In genomic region chr4:131918026-131918533, GRCm38 (mm10) we compare ENCODE assay signal across 13 mouse cellular contexts. TPM values are rescaled to one million over a fixed set of nuclear protein-coding genes. Genes with fewer than 3 reads are reported as not detected.
DNase-seq lines count a peak whose midpoint lies in the region; ATAC-seq and TF ChIP-seq lines count a peak whose summit lies in the region.
"Had no signal": no experiment of that assay in that cellular context is flagged by ENCODE, and none has a peak within 500 bp of the region (broad histone marks: within the 10 kb centered on the region; RNA-seq: fewer than 3 reads in every experiment).

No protein-coding gene starts in this region.

- H3K27me3 ChIP-seq in heart, adult 2 months (ENCODE audit: control insufficient read depth, insufficient read depth, low read length): no peaks in the 10 kb centered on the region
- H3K27me3 ChIP-seq in kidney, embryonic 15.5 days: peaks cover 64% of the 10 kb centered on the region
- H3K27me3 ChIP-seq in embryonic facial prominence, embryonic 12.5 days: peaks cover 65% of the 10 kb centered on the region
- H3K27me3 ChIP-seq in limb, embryonic 13.5 days: peaks cover 42% of the 10 kb centered on the region

- peaks cover 12% of the 10 kb centered on the region for H3K4me1 ChIP-seq in heart, adult 2 months (ENCODE audit: control insufficient read depth, insufficient read depth, low read length)
- H3K4me1 ChIP-seq in kidney, embryonic 15.5 days: peaks cover 97% of the 10 kb centered on the region
- peaks cover 74% of the 10 kb centered on the region for H3K4me1 ChIP-seq in embryonic facial prominence, embryonic 12.5 days
- peaks cover 86% of the 10 kb centered on the region for H3K4me1 ChIP-seq in limb, embryonic 13.5 days

- TF ChIP-seq CTCF in heart, adult 2 months (IDR thresholded peaks at IDR 0.05): no peak

- TF ChIP-seq POLR2A in heart, adult 2 months (IDR thresholded peaks at IDR 0.05; ENCODE audit: insufficient read depth, low read depth, low read length): no peak

- H3K9me3 ChIP-seq in kidney, embryonic 15.5 days (replicated peaks): no peaks in the 10 kb centered on the region
- no peaks in the 10 kb centered on the region for H3K9me3 ChIP-seq in embryonic facial prominence, embryonic 12.5 days
- no peaks in the 10 kb centered on the region for H3K9me3 ChIP-seq in limb, embryonic 13.5 days
- H3K9me3 ChIP-seq: midbrain, embryonic 15.5 days had no signal

- no peak for ATAC-seq in kidney, embryonic 15.5 days (replicated peaks; ENCODE audit: low FRiP score)
- ATAC-seq in embryonic facial prominence, embryonic 12.5 days (ENCODE audit: insufficient number of reproducible peaks, insufficient read depth, low FRiP score, low TSS enrichment): no peak
- no peak for ATAC-seq in limb, embryonic 13.5 days (ENCODE audit: low FRiP score, low read depth)
- ATAC-seq: forebrain, embryonic 14.5 days; inflammation-experienced regulatory T-cells, adult 6 months; midbrain, embryonic 15.5 days had no signal

- peak overlapping the region; percentile 23 for H3K27ac ChIP-seq in heart, adult 2 months
- peak overlapping the region; percentile 86 for H3K27ac ChIP-seq in kidney, embryonic 15.5 days
- peak overlapping the region; percentile 96 for H3K27ac ChIP-seq in embryonic facial prominence, embryonic 12.5 days
- H3K27ac ChIP-seq in limb, embryonic 13.5 days: peak overlapping the region; percentile 93; the same call in 1 of the 2 replicates
- H3K27ac ChIP-seq: gastrocnemius, adult 2 months; midbrain, embryonic 15.5 days had no signal

- DNase-seq in heart, adult 2 months: no peak
- no peak for DNase-seq in heart, postnatal 10 days
- DNase-seq in kidney, adult 18-20 months: no peak
- no peak for DNase-seq in urinary bladder, postnatal 4 days (ENCODE audit: low spot score in 2 of 2)
- DNase-seq: cerebellum, adult 9-11 months; right cerebral cortex, postnatal 25 days had no signal

- no peak for TF ChIP-seq EP300 in heart, adult 2 months (IDR thresholded peaks at IDR 0.05; ENCODE audit: insufficient read depth, low read depth, low read length)

- peak overlapping the region; percentile 89; the same call in 1 of the 2 replicates for H3K4me2 ChIP-seq in kidney, embryonic 15.5 days
- peak overlapping the region; percentile 86; the same call in 1 of the 2 replicates for H3K4me2 ChIP-seq in embryonic facial prominence, embryonic 12.5 days (replicated peaks)
- H3K4me2 ChIP-seq in limb, embryonic 13.5 days (replicated peaks): peak overlapping the region; percentile 85
- H3K4me2 ChIP-seq: midbrain, embryonic 15.5 days had no signal

- no peaks in the 10 kb centered on the region for H3K36me3 ChIP-seq in heart, adult 2 months (ENCODE audit: control insufficient read depth, insufficient read depth, low read length)
- no peaks in the 10 kb centered on the region for H3K36me3 ChIP-seq in kidney, embryonic 15.5 days
- no peaks in the 10 kb centered on the region for H3K36me3 ChIP-seq in embryonic facial prominence, embryonic 12.5 days
- peaks cover 8% of the 10 kb centered on the region for H3K36me3 ChIP-seq in limb, embryonic 13.5 days
- H3K36me3 ChIP-seq: midbrain, embryonic 15.5 days had no signal

- intact Hi-C loops in heart, adult 2 months (cut with DNase I): loop anchor here (5.0 kb wide), 1 partner anchor 49 kb away; no protein-coding TSS in a partner anchor
- intact Hi-C loops in heart, postnatal 10 days (cut with DNase I): loop anchor here (5.0 kb wide), 2 partner anchors 56 to 159 kb away; partner anchors contain the start of gene Epb41

- no peak overlapping the region for H3K9ac ChIP-seq in heart, adult 2 months (ENCODE audit: low read depth, low read length)
- H3K9ac ChIP-seq in kidney, embryonic 15.5 days: no peak overlapping the region
- H3K9ac ChIP-seq in embryonic facial prominence, embryonic 12.5 days: no peak overlapping the region
- H3K9ac ChIP-seq in limb, embryonic 13.5 days: no peak overlapping the region
- H3K9ac ChIP-seq: midbrain, embryonic 15.5 days had no signal

- H3K4me3 ChIP-seq in heart, adult 2 months: no peak overlapping the region
- no peak overlapping the region for H3K4me3 ChIP-seq in kidney, embryonic 15.5 days (replicated peaks)
- no peak overlapping the region for H3K4me3 ChIP-seq in embryonic facial prominence, embryonic 12.5 days
- H3K4me3 ChIP-seq in limb, embryonic 13.5 days: no peak overlapping the region
- H3K4me3 ChIP-seq: gastrocnemius, adult 2 months; midbrain, embryonic 15.5 days had no signal

- WGBS in heart, adult 2 months: 85% methylated on average over 7 of the region's 7 CpGs
- WGBS in kidney, embryonic 15.5 days: 62% methylated on average over 7 of the region's 7 CpGs
- WGBS in embryonic facial prominence, embryonic 12.5 days: 51% methylated on average over 7 of the region's 7 CpGs
- 58% methylated on average over 7 of the region's 7 CpGs for WGBS in limb, embryonic 13.5 days

- no peaks in the 10 kb centered on the region for H3K79me2 ChIP-seq in heart, adult 2 months (replicated peaks; ENCODE audit: control insufficient read depth, insufficient read depth, low read length)

RNA-seq across cellular contexts. Expression of gene Tmem200b, which starts 3.5 kb away (rescaled TPM):
- total RNA-seq in heart, adult 2 months (2021): 1 to 10 TPM; 7.3 to 7.4 TPM
- 6.9 and 10.4 TPM in 2 replicates for polyA plus RNA-seq in heart, adult 2 months (2012; rRNA removed)
- 10 to 100 TPM; 11.3 to 14.4 TPM for total RNA-seq in heart, postnatal 10 days (2021)
- 1.1 and 1.3 TPM in 2 replicates for polyA plus RNA-seq in kidney, embryonic 15.5 days (2015; fragmentation: Nextera tagmentation; extraction: Ambion mirVana)
- polyA plus RNA-seq in embryonic facial prominence, embryonic 12.5 days (2016; fragmentation: Nextera tagmentation; extraction: Ambion mirVana): 4.7 and 5.5 TPM in 2 replicates
- polyA plus RNA-seq in limb, embryonic 13.5 days (2015; fragmentation: Nextera tagmentation; extraction: Ambion mirVana): 2.5 and 2.6 TPM in 2 replicates
- polyA plus RNA-seq: forebrain, embryonic 14.5 days; inflammation-experienced regulatory T-cells, adult 6 months had no signal

RNA-seq across cellular contexts. Expression of gene Srsf4, which starts 44.7 kb away (rescaled TPM):
- total RNA-seq in heart, adult 2 months (2021): 10 to 100 TPM; 31.9 to 34.9 TPM
- polyA plus RNA-seq in heart, adult 2 months (2012; rRNA removed): 20.4 and 22.4 TPM in 2 replicates
- 10 to 100 TPM; 53.6 to 53.7 TPM for total RNA-seq in heart, postnatal 10 days (2021)
- polyA plus RNA-seq in kidney, embryonic 15.5 days (2015; fragmentation: Nextera tagmentation; extraction: Ambion mirVana): 110 and 114 TPM in 2 replicates
- 141 and 143 TPM in 2 replicates for polyA plus RNA-seq in embryonic facial prominence, embryonic 12.5 days (2016; fragmentation: Nextera tagmentation; extraction: Ambion mirVana)
- polyA plus RNA-seq in limb, embryonic 13.5 days (2015; fragmentation: Nextera tagmentation; extraction: Ambion mirVana): 123 and 129 TPM in 2 replicates

Comparison
In these comparisons a context has a peak if more than half of its experiments do, and no peak if none do; other contexts are left out.
1. H3K27ac ChIP-seq: peak in every context shown above with its lines; median percentile 96 in embryonic facial prominence, embryonic 12.5 days; 93 in limb, embryonic 13.5 days; 86 in kidney, embryonic 15.5 days; 23 in heart, adult 2 months.